Mouse (Mus musculus) MN1 (cell line): ENCODE results near the gene Bbs5.
"Not testable (repeated sequence)": the region's sequence is repeated elsewhere in the genome, so short reads cannot be mapped to it uniquely, and the experiment has no call there.

Source experiments
- DNase-seq: peaks from one replicate; pipeline ENCODE4 v3.0.0-alpha.2; 2016; ENCODE audit warnings: low spot score

Bbs5 gene

GRCm38 (mm10) chr2:69669853-69670252, 22.9 kb downstream of the Bbs5 start, which contains the start of gene Klhl41:
Gene Klhl41, plus strand, starts transcription at chr2:69670120.
- no peak for DNase-seq

GRCm38 (mm10) chr2:69673723-69674122, 26.8 kb downstream of the Bbs5 start:
- DNase-seq = no peak

GRCm38 (mm10) chr2:69675266-69675665, 28.3 kb downstream of the Bbs5 start:
- DNase-seq = no peak

GRCm38 (mm10) chr2:69676713-69677112, 29.7 kb downstream of the Bbs5 start:
- DNase-seq = no peak

- not testable (repeated sequence) for DNase-seq
These were observed 30.2 kb downstream of the Bbs5 start for GRCm38 (mm10) chr2:69677215-69677614.

GRCm38 (mm10) chr2:69679990-69680389, 33.0 kb downstream of the Bbs5 start:
- DNase-seq = no peak

- DNase-seq = no peak
These were observed 35.0 kb downstream of the Bbs5 start for GRCm38 (mm10) chr2:69681931-69682330.

GRCm38 (mm10) chr2:69683036-69683805, 36.2 kb downstream of the Bbs5 start:
- no peak for DNase-seq

- no peak for DNase-seq
These were observed 37.5 kb downstream of the Bbs5 start for GRCm38 (mm10) chr2:69684488-69684887.

GRCm38 (mm10) chr2:69690214-69690613, 43.2 kb downstream of the Bbs5 start:
- DNase-seq = no peak

GRCm38 (mm10) chr2:69690843-69691242, 43.9 kb downstream of the Bbs5 start:
- no peak for DNase-seq

- DNase-seq = no peak
These were observed 46.5 kb downstream of the Bbs5 start for GRCm38 (mm10) chr2:69693501-69693900.

- no peak for DNase-seq
These were observed 53.5 kb downstream of the Bbs5 start for GRCm38 (mm10) chr2:69700446-69700845.

GRCm38 (mm10) chr2:69712171-69712570, 65.2 kb downstream of the Bbs5 start:
- peak; percentile 73 for DNase-seq

GRCm38 (mm10) chr2:69712981-69713625, 66.1 kb downstream of the Bbs5 start, which contains the start of gene Fastkd1:
Gene Fastkd1, minus strand, starts transcription at chr2:69713516.
- peak; percentile 92 for DNase-seq

GRCm38 (mm10) chr2:69713626-69714014, 66.6 kb downstream of the Bbs5 start:
- no peak for DNase-seq

- no peak for DNase-seq
These were observed 67.2 kb downstream of the Bbs5 start for GRCm38 (mm10) chr2:69714126-69714525.

- no peak for DNase-seq
These were observed 69.5 kb downstream of the Bbs5 start for GRCm38 (mm10) chr2:69716483-69716882.
